Mouse (Mus musculus): ENCODE data around the gene Tcerg1l.

- no peak for TF ChIP-seq POLR2A (IDR thresholded peaks at IDR 0.05; ENCODE audit: borderline replicate concordance, insufficient read depth, low read length)
- TF ChIP-seq CTCF (IDR thresholded peaks at IDR 0.05; ENCODE audit: borderline replicate concordance, insufficient read depth, low read depth, low read length), result no peak
These were observed 1.2 kb downstream of the Tcerg1l start for GRCm38 (mm10) chr7:138396109-138396862.
